Mouse (Mus musculus): Measurements from ENCODE around the gene Rtcb. TPM values are rescaled to one million over a fixed set of nuclear protein-coding genes. Genes with fewer than 3 reads are reported as not detected.

Rtcb gene
- total RNA-seq, 2 experiments from 2014 or later = 44.0 to 48.4 TPM

DNA sequence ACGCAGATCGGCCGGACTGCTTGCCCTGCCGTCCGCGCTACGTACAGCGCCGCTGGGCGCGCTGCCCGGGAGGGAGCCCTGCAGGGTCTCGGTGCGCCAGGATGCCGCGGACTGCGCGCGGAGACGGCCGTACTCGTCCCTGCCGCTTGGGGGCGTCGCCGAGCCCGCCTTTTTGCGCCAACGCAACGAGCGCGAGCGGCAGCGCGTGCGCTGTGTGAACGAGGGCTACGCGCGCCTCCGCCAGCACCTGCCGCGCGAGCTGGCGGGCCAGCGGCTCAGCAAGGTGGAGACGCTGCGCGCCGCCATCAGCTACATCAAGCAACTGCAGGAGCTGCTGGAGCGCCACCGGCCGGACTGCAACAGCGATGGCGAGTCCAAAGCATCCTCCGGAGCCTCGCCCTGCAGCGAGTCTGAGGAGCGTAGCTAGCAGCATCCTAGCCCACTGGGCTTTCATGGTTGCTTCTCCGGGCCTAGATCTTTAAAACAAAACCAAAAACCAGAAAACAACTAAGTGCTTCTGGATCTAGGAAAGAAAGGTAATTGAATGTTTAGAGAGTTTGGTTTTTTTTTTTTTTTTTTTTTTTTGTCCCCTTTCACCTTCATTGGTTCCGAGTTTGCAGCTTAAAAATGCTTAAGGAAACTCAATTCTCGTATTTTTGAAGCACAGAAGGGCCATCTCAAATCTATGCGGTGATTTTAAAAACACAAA lies 29.0 kb downstream of the Rtcb start:
- peak overlapping the region; percentile 72 for H3K4me3 ChIP-seq
- H3K27ac ChIP-seq = no peak overlapping the region
- peak; percentile 50 for TF ChIP-seq CTCF (IDR thresholded peaks at IDR 0.05)
- intact Hi-C loops (cut with DNase I) = no loop called here
- DNase-seq = peak; percentile 53

DNA sequence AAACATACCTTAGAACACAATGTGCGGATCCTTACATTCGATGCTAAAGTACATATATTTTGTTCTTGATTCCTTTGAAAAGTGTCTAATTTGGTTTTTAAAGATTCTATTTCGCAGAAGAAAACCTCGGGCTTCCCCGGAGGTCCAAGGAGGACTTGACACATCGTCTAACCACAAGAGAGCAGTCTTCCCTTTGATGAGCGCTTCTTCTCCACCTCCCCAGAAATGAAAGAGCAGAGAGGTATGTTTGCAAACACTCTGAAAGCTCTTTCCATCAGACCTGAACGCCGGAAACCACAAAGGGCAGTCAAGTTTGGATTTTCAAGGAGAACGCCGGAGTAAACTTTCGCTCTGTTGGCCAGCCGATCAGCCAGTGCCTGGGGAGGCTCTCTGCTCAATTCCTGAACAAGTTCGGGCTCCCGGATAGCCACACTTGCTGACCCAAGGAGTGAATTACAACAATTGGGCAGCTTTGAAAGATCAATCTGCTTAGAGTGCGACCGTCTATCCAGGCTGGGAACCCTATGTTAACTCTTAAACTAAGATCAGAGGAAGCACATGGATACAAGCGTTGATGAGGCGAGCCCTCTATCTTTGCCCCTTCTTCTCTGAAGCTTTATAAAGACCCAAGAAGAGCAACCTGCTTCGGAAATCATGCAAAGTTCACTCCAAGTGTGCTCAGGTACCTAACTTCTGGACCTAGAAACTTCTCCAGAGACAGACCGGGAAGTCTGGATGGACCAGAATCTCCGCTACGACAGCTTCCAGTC lies 29.8 kb downstream of the Rtcb start, which contains the start of gene Ascl4:
Gene Ascl4 (plus strand): TSS at position 6 of the 770 bp plus-strand sequence.
- DNase-seq = no peak
- intact Hi-C loops (cut with DNase I) = no loop called here
- H3K4me3 ChIP-seq = peak within 1 kb of the TSS; percentile 72

DNA sequence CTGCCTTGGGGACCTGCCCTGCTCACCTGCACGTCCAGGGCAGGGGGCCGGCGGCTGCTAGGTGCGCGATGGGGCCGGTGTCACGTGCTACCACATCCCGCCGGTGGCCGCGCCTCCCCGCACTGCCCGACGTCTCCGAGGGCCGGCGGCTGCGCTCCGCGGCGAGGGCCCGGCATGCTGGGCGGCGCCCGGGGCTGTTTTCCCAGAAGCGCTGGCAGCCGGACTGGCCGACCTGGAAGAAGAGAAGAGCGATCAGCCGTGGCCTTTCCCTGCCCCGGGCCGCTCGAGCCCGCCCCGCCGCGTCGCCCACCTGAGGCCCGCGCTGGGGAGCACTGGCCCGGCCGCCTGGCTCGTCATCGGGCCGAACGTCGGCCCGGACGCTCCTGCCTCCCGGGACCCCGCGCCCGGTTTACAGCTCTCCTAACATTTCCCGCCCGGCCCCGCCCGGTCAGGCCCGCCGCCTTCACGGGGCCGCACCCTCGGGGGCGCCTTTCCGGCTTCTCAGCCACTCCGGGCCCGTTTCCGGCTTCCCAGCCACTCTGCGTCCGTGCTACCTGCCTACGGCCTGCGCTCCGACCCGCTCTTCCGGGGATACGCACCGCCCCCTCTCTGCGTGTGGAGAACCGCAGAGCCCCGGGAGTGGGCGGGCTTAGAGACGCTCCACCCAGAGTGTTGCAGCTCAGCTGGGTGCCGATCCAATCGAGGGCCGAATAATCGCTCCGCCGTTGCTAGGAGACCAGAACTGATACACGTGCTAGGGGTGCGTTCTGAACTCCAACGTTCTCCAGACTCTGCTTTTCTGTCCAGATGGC lies 40.9 kb downstream of the Rtcb start, which contains the start of gene Prdm4:
Gene Prdm4 (minus strand): TSS at position 645 of the 812 bp plus-strand sequence.
- H3K4me3 ChIP-seq = peak within 1 kb of the TSS; percentile 81
- DNase-seq = peak; percentile 99
- H3K27ac ChIP-seq = peak within 1 kb of the TSS; percentile 90
- TF ChIP-seq CTCF (IDR thresholded peaks at IDR 0.05) = peak; percentile 53
- intact Hi-C loops (cut with DNase I) = loop anchor here (5.0 kb wide), 1 partner anchor 41 kb away; the partner anchor contains the start of gene Rtcb

More for the DNA sequence above, 29.8 kb downstream of the Rtcb start, which contains the start of gene Ascl4:
- no peak for TF ChIP-seq CTCF (IDR thresholded peaks at IDR 0.05)
- H3K27ac ChIP-seq = no peak within 1 kb of the TSS

Other genes starting within 250 kb of the Rtcb start
- gene Pwp1, start 128.3 kb downstream of the Rtcb start, total RNA-seq (2021) = 10 to 100 TPM; 18.1 to 19.2 TPM
- 10 to 100 TPM; 15.0 to 19.9 TPM for gene Prdm4, start 40.7 kb downstream of the Rtcb start, total RNA-seq (2021)
- gene Ascl4, start 30.1 kb downstream of the Rtcb start, total RNA-seq (2021) = not detected
- gene Bpifc, start 54.1 kb upstream of the Rtcb start, total RNA-seq (2021) = not detected
- 10 to 100 TPM in 1 of 2 experiments, 1 to 10 TPM in 1; 8.5 to 11.8 TPM for gene Fbxo7, start 64.1 kb upstream of the Rtcb start, total RNA-seq (2021)